Mouse (Mus musculus) telencephalon, adult 2 months (tissue): Measurements from ENCODE around the gene Ctnnal1.
A peak's percentile ranks its signal among the peaks of the same experiment; 100 is the strongest.
"Not testable (repeated sequence)": the region's sequence is repeated elsewhere in the genome, so short reads cannot be mapped to it uniquely, and the experiment has no call there.

Source experiments
- DNase-seq: peaks from one replicate; pipeline ENCODE4 v3.0.0-alpha.2; 2011; ENCODE audit warnings: low read depth, low spot score

The Ctnnal1 gene

GRCm38 (mm10) chr4:56865003-56865511 lies at the start of gene Ctnnal1:
Gene Ctnnal1, minus strand, starts transcription at chr4:56865188.
- peak; percentile 59 for DNase-seq

- no peak for DNase-seq
Observed at GRCm38 (mm10) chr4:56914761-56915160, 49.8 kb upstream of the Ctnnal1 start.

- DNase-seq = no peak
Observed at GRCm38 (mm10) chr4:56914338-56914737, 49.4 kb upstream of the Ctnnal1 start.

DNA sequence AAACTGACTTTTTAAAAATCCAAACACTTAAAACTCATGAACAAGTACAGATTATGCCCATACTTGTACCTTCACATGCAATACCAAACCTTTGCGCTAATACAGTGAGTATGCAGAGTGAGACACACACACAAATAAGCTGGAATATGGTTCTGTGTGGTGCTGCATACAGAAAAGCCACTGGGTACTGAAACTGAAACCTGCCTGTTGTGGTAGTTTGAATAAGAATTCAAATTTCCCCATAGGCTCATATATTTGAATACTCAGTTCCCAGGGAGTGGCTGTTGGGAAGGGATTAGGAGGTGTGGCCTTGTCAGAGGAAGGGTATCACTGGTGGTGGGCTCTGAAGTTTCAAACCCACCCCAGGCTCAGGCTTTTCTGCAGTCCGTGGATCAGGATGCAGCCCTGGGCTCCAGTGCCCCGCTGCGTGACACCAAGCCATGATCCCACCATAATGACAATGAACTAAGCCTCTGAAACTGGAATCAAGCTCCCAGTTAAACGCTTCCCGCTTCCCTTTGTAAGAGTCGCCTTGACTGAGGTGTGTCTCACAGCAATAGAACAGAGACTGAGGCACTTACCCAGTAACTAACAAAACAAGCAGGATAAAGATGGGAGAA lies 47.5 kb upstream of the Ctnnal1 start:
- no peak for DNase-seq

- DNase-seq = no peak
Observed at GRCm38 (mm10) chr4:56909568-56909967, 44.6 kb upstream of the Ctnnal1 start.

GRCm38 (mm10) chr4:56907671-56908070 lies 42.7 kb upstream of the Ctnnal1 start:
- DNase-seq = no peak

- DNase-seq = no peak
Observed at GRCm38 (mm10) chr4:56906926-56907325, 41.9 kb upstream of the Ctnnal1 start.

- DNase-seq = no peak
Observed at GRCm38 (mm10) chr4:56905507-56905906, 40.5 kb upstream of the Ctnnal1 start.

- DNase-seq = no peak
Observed at GRCm38 (mm10) chr4:56901671-56902070, 36.7 kb upstream of the Ctnnal1 start.

DNA sequence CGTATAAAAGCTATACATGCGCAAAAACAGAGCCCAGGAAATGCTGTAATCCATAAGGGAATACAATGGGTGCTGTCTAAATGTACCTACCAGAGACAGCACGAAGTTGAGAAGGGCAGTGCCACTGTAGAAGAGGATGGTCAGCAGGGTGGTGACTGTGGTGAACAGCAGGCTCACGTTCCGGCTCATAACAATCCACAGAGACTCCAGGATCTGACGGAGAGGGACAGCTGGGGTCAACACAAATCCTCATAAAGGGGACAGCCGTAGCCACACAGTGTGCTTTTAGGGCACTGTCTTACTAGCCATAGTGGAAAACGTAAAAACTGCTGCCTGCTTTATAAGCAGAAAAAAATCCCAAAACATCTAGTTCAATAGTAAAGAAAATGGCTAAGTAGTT lies 34.2 kb upstream of the Ctnnal1 start:
- DNase-seq = no peak

- DNase-seq = no peak
Observed at GRCm38 (mm10) chr4:56897511-56897910, 32.5 kb upstream of the Ctnnal1 start.

- no peak for DNase-seq
Observed at GRCm38 (mm10) chr4:56894196-56894595, 29.2 kb upstream of the Ctnnal1 start.

DNA sequence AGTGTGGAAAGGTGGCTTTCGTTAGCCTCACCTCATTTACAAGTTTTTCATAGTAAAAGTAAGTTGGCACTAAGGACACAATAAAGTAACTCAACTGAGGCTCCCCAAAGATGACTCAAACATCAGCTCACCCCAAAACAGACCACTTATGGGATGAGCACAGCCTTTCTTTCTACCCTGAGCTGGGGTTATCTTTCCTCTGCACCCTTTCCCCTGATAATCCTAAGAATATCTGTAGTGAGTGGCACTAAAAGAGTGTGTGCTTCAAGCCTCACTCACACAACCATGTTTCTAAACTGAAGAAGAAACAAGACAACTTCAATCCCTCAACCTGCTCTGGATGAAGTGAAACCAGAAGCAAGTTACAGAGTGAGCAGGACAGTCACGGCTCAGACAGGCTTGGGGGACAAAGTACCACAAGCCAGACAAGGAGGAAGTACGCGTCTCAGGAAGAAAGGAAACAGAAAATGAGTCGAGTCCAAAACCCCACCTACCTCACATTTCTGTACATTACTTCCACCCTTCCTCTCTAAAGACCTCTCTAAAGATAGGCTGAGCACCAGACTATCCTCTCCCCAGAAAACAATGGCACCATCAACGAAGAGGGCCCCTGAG lies 27.6 kb upstream of the Ctnnal1 start:
- no peak for DNase-seq

DNA sequence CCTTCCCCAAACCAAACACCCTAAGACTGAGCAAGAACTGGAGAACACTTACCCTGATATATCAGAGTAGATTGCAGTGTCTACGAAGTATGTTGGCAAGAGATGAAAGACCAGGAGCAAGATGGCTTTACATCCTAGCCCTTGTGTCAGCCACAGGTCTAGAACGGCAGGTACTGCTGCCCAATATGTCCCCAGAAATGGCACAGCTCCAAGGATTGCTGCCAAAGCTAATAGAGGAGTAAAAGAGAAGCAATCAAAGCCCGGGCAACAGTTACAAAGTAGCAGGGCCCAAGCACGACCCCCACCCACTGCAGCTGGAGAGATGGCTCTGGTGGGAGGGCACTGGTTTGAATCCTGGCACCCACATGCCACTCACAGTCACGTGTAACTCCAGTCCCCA lies 23.5 kb upstream of the Ctnnal1 start:
- no peak for DNase-seq

GRCm38 (mm10) chr4:56886286-56886979 lies 21.4 kb upstream of the Ctnnal1 start:
- no peak for DNase-seq

- no peak for DNase-seq
Observed at GRCm38 (mm10) chr4:56880036-56880703, 15.2 kb upstream of the Ctnnal1 start.

GRCm38 (mm10) chr4:56878971-56879370 lies 14.0 kb upstream of the Ctnnal1 start:
- no peak for DNase-seq

DNA sequence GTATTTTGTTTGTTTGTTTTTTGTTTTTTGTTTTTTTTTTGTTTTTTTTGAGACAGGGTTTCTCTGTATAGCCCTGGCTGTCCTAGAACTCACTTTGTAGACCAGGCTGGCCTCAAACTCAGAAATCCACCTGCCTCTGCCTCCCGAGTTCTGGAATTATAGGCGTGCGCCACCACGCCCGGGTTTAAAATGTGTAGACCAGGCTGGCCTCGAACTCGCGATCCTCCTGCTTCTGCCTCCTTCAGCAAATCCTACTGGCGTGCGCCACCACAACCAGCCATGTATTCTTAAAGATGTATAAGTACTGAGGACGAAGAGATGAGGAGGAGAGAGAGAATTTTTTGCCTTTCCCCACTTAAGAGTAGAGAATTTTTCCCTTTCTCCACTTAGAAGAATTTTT lies 5.6 kb upstream of the Ctnnal1 start:
- not testable (repeated sequence) for DNase-seq

- no peak for DNase-seq
Observed at GRCm38 (mm10) chr4:56867761-56868160, 2.8 kb upstream of the Ctnnal1 start.

GRCm38 (mm10) chr4:56865971-56866370 lies 983 bp upstream of the Ctnnal1 start:
- no peak for DNase-seq

- DNase-seq = no peak
Observed at GRCm38 (mm10) chr4:56864417-56865001, 479 bp downstream of the Ctnnal1 start.

DNA sequence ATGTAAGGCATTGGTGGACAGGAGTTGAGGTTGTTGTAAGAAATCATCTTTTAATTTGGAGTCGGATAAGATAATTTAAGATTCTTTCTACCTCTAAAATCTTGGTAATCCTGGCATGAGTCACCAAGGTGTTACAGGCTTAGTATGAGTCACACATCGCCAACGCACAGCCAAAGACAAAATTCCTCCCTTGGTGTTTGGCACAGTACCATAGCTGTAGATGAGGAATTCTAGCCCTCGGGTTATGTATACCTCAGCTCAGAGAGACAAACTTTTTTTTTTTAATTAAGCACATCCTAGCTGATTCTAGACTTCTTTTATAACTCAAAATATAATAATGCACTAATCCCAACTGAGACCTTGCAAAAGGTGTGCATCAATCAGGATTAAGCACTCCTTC lies 972 bp downstream of the Ctnnal1 start:
- DNase-seq = peak; percentile 74
